Mouse (Mus musculus) limb, embryonic 10.5 days (tissue): Measurements from ENCODE around the gene Serpina10. TPM values are rescaled to one million over a fixed set of nuclear protein-coding genes. Genes with fewer than 3 reads are reported as not detected.
"Not testable (repeated sequence)": the region's sequence is repeated elsewhere in the genome, so short reads cannot be mapped to it uniquely, and the experiment has no call there.

Experiments
- DNase-seq: peaks from one replicate; pipeline ENCODE4 v3.0.0-alpha.2; 2017; ENCODE audit warnings: low spot score
- H3K27ac ChIP-seq: fragments of 300-500 bp; sonication (generic); 2 replicates; pipeline ENCODE4 v1.5.1; 2016; ENCODE audit warnings: mild to moderate bottlenecking
- H3K27me3 ChIP-seq: fragments of 300-500 bp; sonication (generic); 2 replicates; pipeline ENCODE4 v1.6.1; 2016; ENCODE audit warnings: low read depth, mild to moderate bottlenecking; ENCODE audit not compliant: poor library complexity, severe bottlenecking
- H3K36me3 ChIP-seq: fragments of 300-500 bp; sonication (generic); 2 replicates; pipeline ENCODE4 v1.6.1; 2016; ENCODE audit warnings: mild to moderate bottlenecking, moderate library complexity
- H3K4me1 ChIP-seq: fragments of 300-500 bp; sonication (generic); 2 replicates; pipeline ENCODE4 v1.6.1; 2016
- H3K4me3 ChIP-seq: fragments of 300-500 bp; sonication (generic); 2 replicates; pipeline ENCODE4 v1.5.1; 2016; ENCODE audit warnings: mild to moderate bottlenecking, moderate library complexity
- H3K9me3 ChIP-seq: fragments of 300-500 bp; sonication (generic); replicated peaks from 2 replicates; pipeline ENCODE4 v1.6.1; 2016; ENCODE audit warnings: mild to moderate bottlenecking
- WGBS: fragments of 180-500 bp; shearing (Covaris S2); methylation state at CpG from one replicate; pipeline ENCODE4 v1.1.7; 2016; 5-methylcytosine and 5-hydroxymethylcytosine counted together
- polyA plus RNA-seq: library from polyadenylated mRNA; unstranded; fragments of >200 nt; fragmentation: Nextera tagmentation; extraction: Ambion mirVana; gene quantifications from 2 replicates; pipeline ENCODE4 v1.2.1, GENCODE M21; 2016

Gene Serpina10
- not detected in 2 replicates for polyA plus RNA-seq

DNA sequence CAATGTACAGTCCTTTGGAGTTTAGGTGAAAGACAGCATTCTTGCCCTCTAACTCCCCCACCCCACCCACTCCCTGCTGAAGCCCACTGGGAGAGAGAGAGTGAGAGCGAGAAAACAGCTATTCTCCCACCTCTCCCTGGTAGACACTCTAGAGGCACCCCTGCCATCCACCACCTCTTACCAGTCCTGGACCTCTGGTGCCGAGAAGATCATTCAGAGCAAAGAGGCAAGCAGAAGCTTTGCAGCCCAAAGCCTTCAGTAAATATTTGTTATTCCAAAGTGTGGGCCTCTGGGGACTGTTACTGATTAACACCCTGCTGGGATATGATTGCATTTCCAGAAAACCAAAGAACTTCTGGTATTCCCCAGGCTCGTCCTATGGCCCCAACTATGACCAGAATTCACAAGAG, at the start of gene Serpina10:
Gene Serpina10 (minus strand): TSS at position 242 of the 410 bp plus-strand sequence.
- no peak for DNase-seq
- 73% methylated on average over 3 of the region's 3 CpGs for WGBS
- Histone ChIP-seq H3K36me3 (no peaks in the 10 kb centered on the region), H3K27me3 (no peaks in the 10 kb centered on the region), H3K4me1 (no peaks in the 10 kb centered on the region), H3K9me3 (no peaks in the 10 kb centered on the region), H3K4me3 (no peak within 1 kb of the TSS), H3K27ac (no peak within 1 kb of the TSS)

DNA sequence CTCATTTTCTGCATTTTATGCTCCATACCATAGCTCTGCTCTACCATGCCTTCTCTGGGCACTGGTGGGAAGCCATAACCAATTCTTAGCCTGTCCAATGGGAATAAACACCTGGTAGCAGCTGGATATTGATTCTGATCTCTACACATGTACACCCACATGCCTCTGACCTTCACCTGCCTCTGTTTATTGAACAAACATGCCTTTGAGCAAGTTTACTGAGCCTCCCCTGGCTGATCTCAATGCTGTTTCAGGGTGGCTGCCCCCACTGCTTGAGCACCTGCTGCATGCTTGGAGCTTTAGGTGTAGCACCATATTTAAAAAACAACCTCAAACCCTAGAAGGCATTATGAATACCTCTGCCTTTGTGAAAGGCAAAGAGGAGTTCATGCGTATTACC, 48.6 kb upstream of the Serpina10 start:
- H3K4me1 ChIP-seq, DNase-seq, H3K36me3 ChIP-seq, H3K27ac ChIP-seq, H3K4me3 ChIP-seq, H3K9me3 ChIP-seq, H3K27me3 ChIP-seq: not testable (repeated sequence)
- WGBS: 89% methylated on average over 1 of the region's 1 CpGs

DNA sequence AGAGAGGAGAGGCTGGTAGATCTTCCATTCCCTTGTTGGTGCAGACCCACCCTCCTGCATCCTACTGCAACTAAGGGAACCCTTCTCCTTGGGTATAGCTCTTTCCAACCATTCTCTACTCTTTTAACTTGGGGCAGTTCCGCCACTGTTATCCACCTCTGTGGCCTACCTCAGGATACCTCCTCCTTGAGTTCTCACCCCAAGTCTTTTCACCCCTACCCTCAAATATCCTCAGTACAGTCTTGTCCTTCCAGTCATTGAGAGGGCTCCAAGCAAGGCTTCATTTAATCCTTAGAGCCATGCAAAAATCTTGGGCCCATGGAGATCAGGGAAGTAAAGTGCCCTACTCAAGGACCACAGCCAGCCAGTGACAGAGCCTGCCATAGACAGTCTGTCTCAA, 44.8 kb upstream of the Serpina10 start, which contains the start of gene Serpina16:
Gene Serpina16 (minus strand): TSS at position 101 of the 400 bp plus-strand sequence.
- H3K27ac ChIP-seq: no peak within 1 kb of the TSS
- H3K27me3 ChIP-seq: no peaks in the 10 kb centered on the region
- H3K36me3 ChIP-seq: no peaks in the 10 kb centered on the region
- no peaks in the 10 kb centered on the region for H3K4me1 ChIP-seq
- WGBS: 95% methylated on average over 1 of the region's 1 CpGs
- no peak for DNase-seq
- H3K4me3 ChIP-seq: no peak within 1 kb of the TSS
- no peaks in the 10 kb centered on the region for H3K9me3 ChIP-seq

DNA sequence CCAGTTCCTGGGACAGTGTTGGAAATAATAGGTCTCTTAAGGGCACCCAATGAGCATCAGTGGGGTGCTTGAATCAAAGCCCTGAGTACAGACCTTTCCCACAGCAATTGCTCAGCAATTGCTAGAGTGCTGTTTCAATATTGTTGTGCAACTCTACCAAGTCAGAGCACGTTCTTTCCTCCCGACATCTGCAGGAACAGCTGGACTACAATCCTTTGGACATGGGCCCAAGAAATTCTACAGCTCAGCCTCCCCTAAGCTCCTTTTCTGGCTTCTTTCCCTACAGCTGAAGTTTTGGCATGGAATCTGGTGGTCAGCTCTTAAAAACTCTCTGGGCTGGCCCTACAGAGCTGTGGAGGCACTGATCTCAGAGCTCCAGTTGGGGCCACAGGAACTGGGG, 41.9 kb upstream of the Serpina10 start:
- 90% methylated on average over 2 of the region's 2 CpGs for WGBS
- no peak for DNase-seq
- Histone ChIP-seq H3K27me3 (no peaks in the 10 kb centered on the region), H3K27ac (no peak overlapping the region), H3K4me3 (no peak overlapping the region), H3K9me3 (no peaks in the 10 kb centered on the region), H3K36me3 (no peaks in the 10 kb centered on the region), H3K4me1 (no peaks in the 10 kb centered on the region)

DNA sequence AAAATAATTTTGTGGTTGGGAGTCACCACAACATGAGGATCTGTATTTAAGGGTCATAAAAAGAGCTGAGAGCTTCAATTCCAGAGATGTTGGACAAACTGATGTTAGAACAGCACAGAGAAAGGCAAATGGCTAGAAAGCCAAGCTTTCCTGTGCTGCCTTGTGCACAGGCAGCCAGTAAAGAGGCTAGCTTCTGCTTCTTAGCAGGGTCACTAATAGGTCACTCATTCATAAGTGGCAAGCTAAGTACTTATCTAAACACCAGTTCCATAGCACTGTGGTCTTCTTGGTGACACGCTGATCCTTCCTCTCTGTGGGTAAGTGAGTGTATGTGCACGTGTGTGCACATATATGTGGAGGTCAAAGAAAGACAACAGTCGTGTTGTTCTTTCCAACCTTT, 40.2 kb upstream of the Serpina10 start:
- WGBS: 87% methylated on average over 3 of the region's 3 CpGs
- no peak for DNase-seq
- no peaks in the 10 kb centered on the region for H3K27me3 ChIP-seq

DNA sequence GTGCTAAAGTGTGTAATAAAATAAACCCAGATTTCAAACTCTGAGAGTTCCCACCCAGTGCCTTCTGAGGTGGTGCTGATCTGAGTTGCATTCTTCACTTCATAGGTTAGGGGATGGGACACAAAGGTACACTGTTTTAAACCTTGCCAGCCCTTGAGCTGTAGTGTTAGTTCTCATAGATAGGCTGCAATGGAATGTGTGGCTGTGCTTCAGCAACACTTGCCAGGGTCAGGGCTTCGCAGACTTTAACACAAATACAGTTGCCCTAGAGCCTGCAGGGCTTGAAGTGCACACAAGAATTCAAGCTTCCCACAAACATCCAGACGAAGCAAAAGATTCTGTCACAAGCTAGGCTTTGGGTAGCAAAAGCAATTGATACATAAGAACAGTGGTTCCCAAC, 39.7 kb upstream of the Serpina10 start:
- no peaks in the 10 kb centered on the region for H3K27me3 ChIP-seq
- H3K4me1 ChIP-seq: no peaks in the 10 kb centered on the region
- H3K4me3 ChIP-seq: no peak overlapping the region
- H3K36me3 ChIP-seq: no peaks in the 10 kb centered on the region
- WGBS: 74% methylated on average over 2 of the region's 2 CpGs
- H3K9me3 ChIP-seq: no peaks in the 10 kb centered on the region
- no peak overlapping the region for H3K27ac ChIP-seq
- no peak for DNase-seq

More for the DNA sequence above, 40.2 kb upstream of the Serpina10 start:
- Histone ChIP-seq H3K36me3 (no peaks in the 10 kb centered on the region), H3K4me3 (no peak overlapping the region), H3K9me3 (no peaks in the 10 kb centered on the region), H3K27ac (no peak overlapping the region), H3K4me1 (no peaks in the 10 kb centered on the region)

DNA sequence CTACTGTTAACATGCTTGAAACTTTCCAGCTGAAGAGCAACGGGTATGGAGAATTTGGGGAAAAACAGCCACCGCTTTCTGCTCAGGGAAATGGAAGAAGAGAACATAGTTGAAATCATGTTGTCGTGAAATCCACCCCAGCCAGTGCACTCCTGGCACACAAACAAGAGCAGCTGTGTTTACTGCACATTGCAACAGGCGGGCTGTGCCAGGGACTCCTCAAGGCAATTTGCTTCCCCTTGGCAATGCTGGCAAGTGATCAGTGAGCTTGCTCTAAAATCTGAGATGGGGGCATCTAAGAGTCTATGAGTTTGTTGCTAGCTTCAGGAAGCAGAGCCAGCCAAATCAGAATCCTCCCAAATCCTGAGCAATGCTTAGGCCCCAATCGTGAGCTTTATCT, 39.1 kb upstream of the Serpina10 start:
- DNase-seq: no peak
- 90% methylated on average over 5 of the region's 5 CpGs for WGBS
- Histone ChIP-seq H3K4me1 (no peaks in the 10 kb centered on the region), H3K4me3 (no peak overlapping the region), H3K27me3 (no peaks in the 10 kb centered on the region), H3K9me3 (no peaks in the 10 kb centered on the region), H3K36me3 (no peaks in the 10 kb centered on the region), H3K27ac (no peak overlapping the region)

DNA sequence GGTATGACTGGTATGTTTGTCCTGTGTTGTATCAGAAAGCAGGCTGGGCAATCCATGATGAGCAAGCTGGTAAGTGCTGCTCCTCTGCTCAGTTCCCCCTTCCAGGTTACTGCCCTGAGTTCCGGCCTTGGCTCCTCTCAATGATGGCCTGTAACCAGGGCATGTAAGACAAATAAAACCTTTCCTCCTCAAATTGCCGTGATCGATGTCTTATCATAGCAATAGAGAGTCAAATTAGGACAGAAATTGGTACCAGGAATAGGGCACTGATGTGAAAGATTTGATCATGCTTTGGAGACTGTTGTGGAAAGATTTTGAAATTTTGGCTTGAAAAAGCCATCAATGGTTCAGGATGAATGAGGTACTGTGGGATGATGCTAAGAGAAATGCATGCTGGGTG, 34.0 kb upstream of the Serpina10 start:
- Histone ChIP-seq H3K27me3 (no peaks in the 10 kb centered on the region), H3K27ac (no peak overlapping the region), H3K9me3 (no peaks in the 10 kb centered on the region), H3K4me3 (no peak overlapping the region), H3K36me3 (no peaks in the 10 kb centered on the region), H3K4me1 (no peaks in the 10 kb centered on the region)
- no peak for DNase-seq
- 92% methylated on average over 3 of the region's 3 CpGs for WGBS

DNA sequence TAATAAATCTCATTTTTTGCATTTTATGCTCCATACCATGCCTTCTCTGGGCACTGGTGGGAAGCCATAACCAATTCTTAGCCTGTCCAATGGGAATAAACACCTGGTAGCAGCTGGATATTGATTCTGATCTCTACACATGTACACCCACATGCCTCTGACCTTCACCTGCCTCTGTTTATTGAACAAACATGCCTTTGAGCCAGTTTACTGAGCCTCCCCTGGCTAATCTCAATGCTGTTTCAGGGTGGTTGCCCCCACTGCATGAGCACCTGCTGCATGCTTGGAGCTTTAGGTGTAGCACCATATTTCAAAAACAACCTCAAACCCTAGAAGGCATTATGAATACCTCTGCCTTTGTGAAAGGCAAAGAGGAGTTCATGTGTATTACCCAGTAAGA, 30.8 kb upstream of the Serpina10 start:
- not testable (repeated sequence) for H3K27ac ChIP-seq, H3K9me3 ChIP-seq, H3K27me3 ChIP-seq, H3K36me3 ChIP-seq, DNase-seq, H3K4me1 ChIP-seq, H3K4me3 ChIP-seq

DNA sequence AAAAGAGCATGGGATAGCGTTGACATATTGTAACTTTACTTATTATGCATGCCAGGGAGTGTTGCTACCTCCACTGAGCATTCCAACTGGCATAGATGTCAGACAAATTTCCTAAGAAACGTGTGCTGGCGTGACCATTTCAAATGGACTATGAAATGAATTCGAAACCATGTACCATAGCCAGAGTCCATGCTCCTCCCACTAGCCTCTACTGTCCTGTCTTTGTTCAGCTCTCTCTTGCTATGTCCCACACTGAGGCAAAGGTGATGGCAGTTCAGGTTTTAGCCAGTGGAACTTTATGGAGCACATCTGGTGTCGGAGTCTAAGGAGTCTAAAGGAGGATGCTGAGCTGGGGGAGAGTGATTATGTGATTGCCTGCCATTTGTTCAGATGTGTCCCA, 28.8 kb upstream of the Serpina10 start:
- Histone ChIP-seq H3K9me3 (no peaks in the 10 kb centered on the region), H3K4me1 (no peaks in the 10 kb centered on the region), H3K27me3 (no peaks in the 10 kb centered on the region), H3K36me3 (no peaks in the 10 kb centered on the region), H3K27ac (no peak overlapping the region), H3K4me3 (no peak overlapping the region)
- DNase-seq: no peak
- 87% methylated on average over 5 of the region's 5 CpGs for WGBS

DNA sequence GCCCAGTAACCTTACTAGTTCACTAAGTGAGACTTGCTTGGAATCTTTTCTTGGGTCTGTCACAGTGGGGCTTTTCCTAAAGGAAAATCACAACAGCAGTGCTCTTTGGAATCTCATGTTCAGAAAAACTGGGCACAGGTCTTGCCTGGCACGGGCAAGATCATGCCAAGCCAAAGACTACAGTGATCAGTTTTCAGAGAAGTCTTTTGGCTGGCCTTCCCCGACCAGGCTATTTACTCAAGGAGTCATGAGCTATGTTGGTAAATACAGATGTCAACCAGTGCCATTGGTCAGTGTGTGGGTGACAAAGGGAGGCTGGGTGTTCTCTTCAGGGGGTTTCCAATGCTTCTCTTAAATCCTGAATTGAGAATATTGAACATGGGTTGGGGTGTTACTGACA, 27.9 kb upstream of the Serpina10 start:
- H3K36me3 ChIP-seq: no peaks in the 10 kb centered on the region
- H3K9me3 ChIP-seq: no peaks in the 10 kb centered on the region
- no peaks in the 10 kb centered on the region for H3K4me1 ChIP-seq
- H3K4me3 ChIP-seq: no peak overlapping the region
- no peaks in the 10 kb centered on the region for H3K27me3 ChIP-seq
- 91% methylated on average over 2 of the region's 2 CpGs for WGBS
- DNase-seq: no peak
- H3K27ac ChIP-seq: no peak overlapping the region

DNA sequence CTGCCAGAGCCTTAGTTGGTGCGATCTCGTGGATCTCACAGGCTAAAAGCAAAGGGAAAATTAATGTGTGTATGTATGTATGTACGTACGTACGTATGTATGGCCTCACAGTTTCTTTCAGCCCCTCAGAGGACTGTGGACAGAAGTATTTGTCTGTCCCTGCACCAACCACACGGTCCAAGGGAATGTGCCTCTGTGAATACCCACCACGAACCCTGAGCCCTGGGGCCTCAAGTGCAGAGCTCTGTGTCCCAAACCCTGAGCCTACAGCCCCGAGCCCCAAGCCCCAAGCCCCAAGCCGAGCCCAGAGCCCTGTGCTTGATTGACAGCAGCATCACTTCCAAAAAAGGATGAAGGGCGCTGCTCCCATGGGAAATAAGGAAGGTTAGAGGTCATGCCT, 26.7 kb upstream of the Serpina10 start:
- WGBS: 89% methylated on average over 10 of the region's 10 CpGs
- no peaks in the 10 kb centered on the region for H3K9me3 ChIP-seq
- no peak overlapping the region for H3K27ac ChIP-seq
- H3K27me3 ChIP-seq: no peaks in the 10 kb centered on the region
- DNase-seq: no peak
- no peaks in the 10 kb centered on the region for H3K36me3 ChIP-seq
- no peaks in the 10 kb centered on the region for H3K4me1 ChIP-seq
- H3K4me3 ChIP-seq: no peak overlapping the region

DNA sequence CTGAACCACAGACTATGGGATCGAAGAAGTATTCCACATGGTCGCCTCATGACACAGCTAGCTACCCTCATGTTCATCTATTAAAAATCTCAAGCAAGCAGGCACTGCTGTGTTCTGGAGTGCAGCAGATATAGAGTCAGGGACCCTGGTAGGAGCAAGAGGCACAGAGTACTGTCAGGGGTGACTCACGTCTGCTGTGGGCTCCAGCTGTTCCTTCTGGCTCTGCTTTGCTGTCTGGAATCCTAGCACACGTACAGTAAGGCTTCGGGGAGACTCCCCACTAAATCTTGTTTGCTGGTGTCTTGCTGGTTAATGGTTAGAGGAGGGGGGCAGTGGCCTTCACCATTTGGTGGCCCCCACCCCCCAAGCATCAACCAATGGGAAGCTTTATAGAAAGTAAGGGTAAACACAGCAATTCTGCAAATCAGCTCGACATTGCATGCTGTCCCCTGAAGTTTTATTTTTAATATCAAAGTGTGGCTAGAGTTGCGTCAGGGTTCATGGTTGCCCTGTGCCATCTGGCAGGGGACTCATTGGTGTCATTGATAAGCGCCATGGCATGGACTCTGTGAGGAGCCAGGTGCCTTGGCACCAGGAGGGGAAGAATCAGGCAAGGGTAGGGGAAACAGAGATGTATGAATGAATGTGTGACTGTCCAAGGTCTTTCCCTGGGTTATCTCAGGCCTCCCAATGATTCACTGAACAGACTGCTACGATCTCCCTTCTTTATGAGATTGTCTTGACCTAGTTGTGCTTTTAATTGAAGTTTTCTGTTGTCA, 25.8 kb upstream of the Serpina10 start, which contains the start of gene Serpina6:
Gene Serpina6 (minus strand): TSS at position 365 of the 779 bp plus-strand sequence.
- H3K4me1 ChIP-seq: no peaks in the 10 kb centered on the region
- 84% methylated on average over 9 of the region's 9 CpGs for WGBS
- no peak within 1 kb of the TSS for H3K27ac ChIP-seq
- DNase-seq: no peak
- no peaks in the 10 kb centered on the region for H3K9me3 ChIP-seq
- no peaks in the 10 kb centered on the region for H3K27me3 ChIP-seq
- no peak within 1 kb of the TSS for H3K4me3 ChIP-seq
- H3K36me3 ChIP-seq: no peaks in the 10 kb centered on the region
